Mouse (Mus musculus) erythroblast, embryonic 14.5 days (primary cell): ENCODE results near the gene Gnptab. TPM values are rescaled to one million over a fixed set of nuclear protein-coding genes. Genes with fewer than 3 reads are reported as not detected.

Experiments used
- H3K27me3 ChIP-seq: 2 replicates; pipeline ENCODE4 v1.6.1; 2012; ENCODE audit warnings: inconsistent platforms; ENCODE audit not compliant: control insufficient read depth
- H3K36me3 ChIP-seq: 2 replicates; pipeline ENCODE4 v1.6.1; 2012; ENCODE audit warnings: mild to moderate bottlenecking, inconsistent platforms; ENCODE audit not compliant: control insufficient read depth
- H3K4me1 ChIP-seq: 2 replicates; pipeline ENCODE4 v1.6.1; 2012; ENCODE audit warnings: inconsistent platforms; ENCODE audit not compliant: control insufficient read depth
- H3K4me3 ChIP-seq: replicated peaks from 2 replicates; pipeline ENCODE3; 2012; ENCODE audit warnings: moderate library complexity, mild to moderate bottlenecking, inconsistent platforms
- H3K9me3 ChIP-seq: 2 replicates; pipeline ENCODE4 v1.6.1; 2012; ENCODE audit warnings: low read length, inconsistent platforms, mixed read lengths; ENCODE audit not compliant: control insufficient read depth
- GATA1 ChIP-seq: IDR thresholded peaks from 2 replicates; pipeline ENCODE4 v1.6.1; 2012; ENCODE audit warnings: low read length, inconsistent platforms, mixed read lengths
- TAL1 ChIP-seq: IDR thresholded peaks from 3 replicates; pipeline ENCODE4 v1.6.1; 2012; ENCODE audit warnings: low read length, inconsistent platforms, mixed read lengths
- polyA plus RNA-seq: library from polyadenylated mRNA; stranded (reverse); fragments of >175 nt; gene quantifications from 2 replicates; pipeline ENCODE4 v1.2.3, GENCODE M21; 2012

The Gnptab gene
- polyA plus RNA-seq, 1 experiment = 0.08 TPM

DNA sequence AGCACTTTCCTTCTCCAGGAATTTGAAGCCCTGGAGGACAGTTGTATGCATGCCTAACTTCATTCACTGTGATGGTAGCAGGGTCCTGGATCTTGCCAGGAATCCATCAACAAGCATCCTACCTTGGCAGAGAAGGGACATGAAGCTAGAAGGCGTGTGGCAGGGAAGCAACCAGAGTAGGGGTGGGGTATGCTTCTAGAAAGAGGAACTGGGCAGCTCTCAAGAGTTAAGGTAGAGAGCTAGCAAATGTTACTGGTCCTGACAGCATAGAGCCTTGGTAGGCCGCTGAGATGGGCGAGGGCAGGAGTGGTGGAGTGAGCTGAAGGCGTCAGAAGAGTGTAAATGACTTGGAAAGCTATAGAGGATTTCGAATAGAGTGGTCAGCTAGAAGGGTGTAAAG lies 20.3 kb downstream of the Gnptab start:
- no peaks in the 10 kb centered on the region for H3K9me3 ChIP-seq
- TF ChIP-seq TAL1 (no peak), GATA1 (no peak)
- H3K4me3 ChIP-seq = no peak overlapping the region

DNA sequence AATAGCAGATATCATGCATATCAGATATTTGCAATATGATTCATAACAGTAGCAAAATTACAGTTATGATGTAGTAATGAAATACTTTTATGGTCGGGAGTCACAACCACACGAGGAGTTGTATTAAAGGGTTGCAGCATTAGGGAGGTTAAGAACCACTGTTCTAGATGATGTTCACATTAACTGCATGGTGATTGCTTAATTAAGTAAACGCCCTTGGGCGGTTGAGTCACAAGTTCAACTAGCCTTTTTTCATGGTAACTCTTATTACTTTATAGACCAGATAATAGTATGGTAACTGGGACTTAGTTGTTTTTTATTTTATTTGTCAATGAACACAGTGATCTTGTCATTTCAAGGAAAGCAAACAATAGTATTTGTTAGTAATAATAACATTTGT lies 24.1 kb downstream of the Gnptab start:
- no peak for TF ChIP-seq TAL1
- no peak for TF ChIP-seq GATA1
- Histone ChIP-seq H3K4me3 (no peak overlapping the region), H3K9me3 (no peaks in the 10 kb centered on the region), H3K36me3 (peaks cover 2% of the 10 kb centered on the region), H3K4me1 (peaks cover 6% of the 10 kb centered on the region), H3K27me3 (no peaks in the 10 kb centered on the region)

More for the DNA sequence above, 20.3 kb downstream of the Gnptab start:
- Histone ChIP-seq H3K4me1 (peaks cover 6% of the 10 kb centered on the region), H3K36me3 (peaks cover 2% of the 10 kb centered on the region), H3K27me3 (no peaks in the 10 kb centered on the region)

DNA sequence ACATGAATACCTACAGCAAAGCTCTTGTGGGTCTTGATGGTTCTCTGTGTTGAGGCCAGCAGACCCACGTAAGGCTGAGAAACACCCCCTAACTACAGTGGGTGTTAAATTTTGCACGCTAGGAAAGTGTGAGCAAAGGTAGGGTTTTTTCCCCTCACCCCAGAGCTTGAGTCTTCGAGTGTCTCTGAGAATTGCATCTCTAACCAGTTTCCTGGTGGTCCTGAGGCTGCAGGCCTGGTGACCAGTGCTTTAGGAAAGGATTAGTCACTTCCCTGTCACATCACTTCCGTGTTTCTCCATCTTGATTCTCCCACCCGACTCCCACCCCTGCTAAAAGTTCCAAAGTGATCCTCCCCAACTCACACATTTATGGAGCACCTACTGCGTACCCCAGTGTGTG lies 25.3 kb downstream of the Gnptab start:
- Histone ChIP-seq H3K9me3 (no peaks in the 10 kb centered on the region), H3K36me3 (peaks cover 2% of the 10 kb centered on the region), H3K4me3 (no peak overlapping the region), H3K27me3 (no peaks in the 10 kb centered on the region), H3K4me1 (no peaks in the 10 kb centered on the region; the same call in 1 of the 2 replicates)
- no peak for TF ChIP-seq GATA1
- TF ChIP-seq TAL1 = no peak

DNA sequence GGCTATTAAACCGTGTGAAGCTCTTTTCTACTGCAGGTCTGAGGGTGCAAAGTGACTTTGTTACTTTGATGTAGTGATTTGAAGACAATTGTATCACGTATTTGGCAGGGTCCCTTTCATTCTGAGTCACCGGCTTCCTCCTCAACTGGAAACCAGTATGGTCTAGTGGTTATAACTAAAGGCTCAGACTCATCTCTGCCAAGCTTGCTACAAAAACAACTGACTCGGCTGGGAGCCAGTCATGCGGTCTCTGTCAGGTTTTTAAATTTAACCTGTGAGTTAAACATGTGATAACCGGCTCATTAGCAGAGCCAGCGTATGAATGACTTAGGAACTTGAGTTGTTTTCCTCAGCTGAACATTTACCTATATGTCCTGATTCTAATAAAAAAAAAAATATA lies 26.9 kb downstream of the Gnptab start:
- peaks cover 2% of the 10 kb centered on the region for H3K36me3 ChIP-seq
- no peak for TF ChIP-seq GATA1
- TF ChIP-seq TAL1 = no peak

DNA sequence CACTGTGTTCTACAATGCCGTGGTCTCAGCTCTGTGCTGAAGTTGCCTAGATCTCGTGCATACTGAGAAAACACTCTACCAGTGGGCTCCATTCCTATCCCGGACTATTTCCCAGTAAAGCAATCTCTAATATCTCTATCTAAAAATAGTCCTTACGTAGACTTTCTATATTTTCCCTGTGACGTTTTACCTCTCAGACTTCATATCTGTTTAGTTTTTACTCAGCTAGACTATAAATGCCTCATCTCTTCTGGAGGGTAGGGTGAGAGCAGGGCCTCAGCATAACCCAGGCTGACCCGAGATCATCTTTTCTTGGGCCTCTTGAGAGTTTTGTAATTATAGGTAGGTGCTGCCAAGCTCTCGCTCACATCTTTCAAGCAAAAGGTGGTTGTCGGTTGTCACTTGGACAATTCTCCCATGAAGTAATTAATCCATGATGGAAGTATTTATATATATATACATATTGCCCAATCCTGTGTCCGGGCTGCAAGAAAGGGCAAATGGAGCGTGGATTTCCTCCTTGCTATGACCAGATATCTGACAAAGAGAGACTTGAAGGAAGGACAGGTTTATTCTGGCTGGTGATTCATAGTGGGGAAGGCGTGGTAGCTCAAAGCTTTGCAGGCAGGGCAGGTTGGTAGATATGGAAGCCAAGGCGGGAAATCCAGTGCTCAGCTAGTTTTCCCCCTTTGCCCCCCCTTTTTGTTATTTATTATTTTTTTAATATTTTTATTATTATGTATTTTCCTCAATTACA lies 29.1 kb downstream of the Gnptab start:
- H3K9me3 ChIP-seq = no peaks in the 10 kb centered on the region
- no peak overlapping the region for H3K4me3 ChIP-seq
- H3K36me3 ChIP-seq = no peaks in the 10 kb centered on the region; the same call in 1 of the 2 replicates
- no peaks in the 10 kb centered on the region for H3K27me3 ChIP-seq
- no peaks in the 10 kb centered on the region; the same call in 1 of the 2 replicates for H3K4me1 ChIP-seq
- TF ChIP-seq GATA1 (no peak), TAL1 (no peak)

More for the DNA sequence above, 26.9 kb downstream of the Gnptab start:
- Histone ChIP-seq H3K4me3 (no peak overlapping the region), H3K4me1 (no peaks in the 10 kb centered on the region; the same call in 1 of the 2 replicates), H3K27me3 (no peaks in the 10 kb centered on the region), H3K9me3 (no peaks in the 10 kb centered on the region)

DNA sequence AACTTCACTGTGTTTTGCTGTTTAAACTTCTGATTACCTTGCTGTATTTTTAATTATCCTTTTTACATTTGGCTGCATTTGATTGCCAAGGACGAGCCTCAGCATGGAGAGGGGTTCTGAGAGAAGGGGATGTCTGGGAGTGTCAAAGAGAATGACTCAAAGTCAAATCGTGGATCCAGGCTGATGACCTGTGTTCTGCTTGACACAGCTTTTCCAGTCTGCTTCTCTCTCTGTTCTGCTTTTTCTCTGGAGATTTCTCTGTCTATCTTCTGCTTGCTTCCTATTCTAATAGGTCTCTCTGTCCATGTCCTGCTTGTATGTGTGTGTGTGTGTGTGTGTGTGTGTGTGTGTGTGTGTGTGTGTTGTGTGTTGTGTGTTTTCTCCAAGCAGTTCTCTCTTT lies 30.8 kb downstream of the Gnptab start:
- TF ChIP-seq GATA1 = no peak
- TF ChIP-seq TAL1 = no peak
- Histone ChIP-seq H3K4me1 (no peaks in the 10 kb centered on the region; the same call in 1 of the 2 replicates), H3K4me3 (no peak overlapping the region), H3K36me3 (no peaks in the 10 kb centered on the region; the same call in 1 of the 2 replicates), H3K9me3 (no peaks in the 10 kb centered on the region), H3K27me3 (no peaks in the 10 kb centered on the region)

DNA sequence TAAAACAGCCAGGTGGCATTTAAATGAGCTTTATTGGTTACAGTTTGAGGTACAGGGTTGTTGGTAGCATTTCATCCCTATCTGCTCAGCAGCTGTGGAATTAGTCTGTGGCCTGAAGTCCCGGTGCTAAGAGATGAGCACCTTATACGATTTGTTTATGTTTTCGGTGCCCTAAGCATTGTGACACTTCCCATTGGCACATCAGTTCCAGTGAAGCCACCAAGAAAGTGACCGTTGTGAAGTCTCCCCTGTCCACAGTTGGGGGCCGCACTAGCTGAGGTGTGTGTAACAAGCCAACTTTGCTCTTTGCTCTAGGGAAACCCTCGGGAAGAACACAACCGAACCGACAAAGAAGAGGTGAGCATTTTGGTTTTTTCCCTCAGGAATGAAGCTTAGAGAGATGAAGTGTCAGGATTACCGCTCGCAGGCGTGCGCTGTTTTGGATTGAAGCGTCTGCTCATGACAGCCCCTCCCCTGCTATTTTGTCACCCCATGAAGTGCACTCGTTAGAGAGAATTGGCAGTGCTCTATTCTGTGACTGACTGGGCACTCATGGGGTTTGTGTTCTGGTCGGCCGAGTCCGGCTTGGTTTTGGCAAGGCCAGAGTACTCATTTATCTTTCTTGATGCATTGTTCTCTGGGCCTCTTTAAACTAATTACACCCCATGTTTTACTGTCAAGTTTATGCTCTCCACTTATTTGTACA lies 33.5 kb downstream of the Gnptab start:
- Histone ChIP-seq H3K4me3 (no peak overlapping the region), H3K36me3 (peaks cover 2% of the 10 kb centered on the region), H3K4me1 (no peaks in the 10 kb centered on the region; the same call in 1 of the 2 replicates), H3K27me3 (no peaks in the 10 kb centered on the region), H3K9me3 (no peaks in the 10 kb centered on the region)
- TF ChIP-seq TAL1 (no peak), GATA1 (no peak)

DNA sequence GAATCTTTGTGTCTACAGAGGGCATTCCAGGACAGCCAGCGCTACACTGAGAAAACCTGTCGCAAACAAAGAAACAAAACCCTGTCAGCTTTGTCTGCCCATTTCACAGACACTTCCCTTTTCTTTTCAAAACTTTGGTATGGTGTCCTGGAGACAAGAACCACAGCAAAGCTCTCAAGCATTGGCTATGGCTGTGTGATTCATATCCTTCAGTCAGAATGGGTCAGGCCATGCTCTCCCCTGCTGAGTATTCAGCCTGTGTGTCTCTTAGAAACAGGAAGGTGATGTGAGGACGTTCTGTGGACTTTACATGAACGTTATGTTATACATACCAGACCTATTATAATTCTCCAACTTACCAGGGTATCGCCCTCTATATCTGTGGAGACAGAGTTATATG lies 38.8 kb downstream of the Gnptab start:
- H3K4me1 ChIP-seq = no peaks in the 10 kb centered on the region
- no peaks in the 10 kb centered on the region for H3K9me3 ChIP-seq
- peaks cover 9% of the 10 kb centered on the region for H3K36me3 ChIP-seq
- no peak overlapping the region for H3K4me3 ChIP-seq
- H3K27me3 ChIP-seq = no peaks in the 10 kb centered on the region
- TF ChIP-seq TAL1 (no peak), GATA1 (no peak)

DNA sequence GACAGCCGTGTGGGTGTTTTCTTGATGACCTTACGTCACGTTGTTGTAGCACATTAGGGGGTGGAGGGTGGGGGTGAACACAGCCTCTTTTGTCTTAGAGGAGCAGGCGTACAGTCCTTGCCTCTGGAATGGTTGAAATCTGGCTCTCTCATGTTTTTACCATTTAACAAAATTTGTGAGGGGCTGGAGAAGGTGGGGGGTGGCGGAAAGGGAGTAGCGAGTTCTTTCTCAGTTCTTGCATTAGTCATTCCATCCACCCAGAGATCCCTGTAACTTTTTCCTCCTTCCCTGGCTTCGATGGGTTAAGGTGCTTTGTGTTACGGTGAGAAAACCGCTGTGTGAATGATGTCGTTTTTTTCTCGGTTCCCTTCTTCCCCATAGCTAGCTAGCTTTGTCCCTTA lies 41.2 kb downstream of the Gnptab start:
- TF ChIP-seq GATA1 (no peak), TAL1 (no peak)
- Histone ChIP-seq H3K9me3 (no peaks in the 10 kb centered on the region), H3K4me1 (no peaks in the 10 kb centered on the region), H3K36me3 (peaks cover 9% of the 10 kb centered on the region), H3K27me3 (no peaks in the 10 kb centered on the region), H3K4me3 (no peak overlapping the region)
